Mouse (Mus musculus): Measurements from ENCODE around the gene Shroom4.

DNA sequence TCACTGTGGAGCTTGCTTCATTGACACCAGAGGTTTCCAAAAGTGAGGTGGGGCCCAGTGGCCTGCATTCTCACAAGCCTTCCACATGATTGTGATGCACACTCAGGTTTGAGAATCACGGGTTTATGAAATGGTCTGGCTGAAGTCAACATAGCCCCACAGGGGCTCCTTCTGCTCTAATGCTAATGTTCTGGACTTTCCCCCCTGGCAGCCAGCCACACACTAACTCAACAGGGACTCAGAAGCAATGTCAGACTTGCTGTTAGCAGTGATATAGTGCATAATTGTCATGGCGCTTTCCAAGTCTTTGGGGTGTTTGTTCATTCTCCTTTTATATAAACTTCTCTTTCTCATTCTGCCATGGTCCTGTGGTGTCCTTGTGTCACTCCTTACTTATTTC is 183.0 kb downstream of the Shroom4 start:
- no peak for TF ChIP-seq POLR2A (IDR thresholded peaks at IDR 0.05; ENCODE audit: borderline replicate concordance, insufficient read depth, low read length)
- TF ChIP-seq CTCF (IDR thresholded peaks at IDR 0.05; ENCODE audit: borderline replicate concordance, insufficient read depth, low read depth, low read length): no peak

Data from cerebellum, adult 2 months (tissue).